Mouse (Mus musculus): ENCODE data around the gene Serpinb6a. TPM values are rescaled to one million over a fixed set of nuclear protein-coding genes. Genes with fewer than 3 reads are reported as not detected.

Serpinb6a gene
- polyA plus RNA-seq, 1 experiment from 2014 or later: 45.1 TPM

DNA sequence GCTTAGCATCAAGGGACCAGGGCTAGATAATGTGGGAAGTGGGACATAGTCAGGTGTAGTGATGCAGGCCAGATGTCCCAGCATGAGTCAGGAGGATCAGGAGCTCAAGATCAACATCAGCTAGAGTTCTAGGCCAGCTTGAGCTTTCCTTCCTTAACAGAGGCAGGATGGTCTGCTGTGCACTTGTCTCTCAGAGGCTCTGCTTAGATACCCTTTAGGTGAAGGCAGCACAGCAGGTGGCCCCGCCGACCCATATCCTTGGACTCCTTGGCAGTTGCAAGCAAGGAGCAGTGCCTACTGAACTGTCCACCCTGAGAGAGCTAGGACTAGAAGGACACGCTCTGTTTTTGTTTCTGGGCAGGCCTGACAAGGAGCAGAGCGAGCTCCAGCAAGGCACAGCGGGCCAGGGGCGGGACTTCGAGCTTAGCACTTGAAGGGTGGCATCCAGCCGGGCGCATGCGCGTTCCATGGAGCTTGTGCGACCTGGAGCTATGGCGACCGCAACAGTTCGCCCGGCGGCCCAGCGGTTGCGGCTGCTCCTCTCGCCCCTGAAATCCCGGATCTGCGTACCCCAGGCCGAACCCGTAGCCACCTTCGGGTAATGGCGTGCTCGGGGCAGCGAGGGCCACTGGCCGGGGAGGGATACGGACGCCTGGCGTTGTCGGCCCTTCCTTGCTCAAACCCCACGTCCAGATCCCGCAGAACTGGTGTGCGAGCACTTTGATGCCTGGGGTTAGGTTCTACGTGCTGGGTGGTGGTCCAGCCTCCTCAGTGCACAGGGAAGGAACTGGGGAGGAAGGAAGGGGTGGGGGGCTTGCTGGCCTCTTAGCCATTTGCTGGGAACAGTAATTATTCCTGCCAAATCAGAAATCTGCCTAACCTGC lies 34.8 kb upstream of the Serpinb6a start, which contains the start of gene Bphl:
TSS of gene Bphl (plus strand) at position 426 of the 884 bp plus-strand sequence.
- peaks cover 23% of the 10 kb centered on the region for H3K4me1 ChIP-seq (replicated peaks)
- peak; percentile 96 for ATAC-seq (ENCODE audit: low read depth)
- no peaks in the 10 kb centered on the region for H3K27me3 ChIP-seq
- H3K4me3 ChIP-seq: peak within 1 kb of the TSS; percentile 71
- peak within 1 kb of the TSS; percentile 68 for H3K4me2 ChIP-seq
- peak within 1 kb of the TSS; percentile 86 for H3K9ac ChIP-seq
- H3K36me3 ChIP-seq: peaks cover 16% of the 10 kb centered on the region
- peak within 1 kb of the TSS; percentile 88 for H3K27ac ChIP-seq (replicated peaks)
- under 1% methylated on average over 37 of the region's 37 CpGs for WGBS
- 0 out of 2 replicates have a peak, but pooled peaks cover 4% of the 10 kb centered on the region for H3K9me3 ChIP-seq

DNA sequence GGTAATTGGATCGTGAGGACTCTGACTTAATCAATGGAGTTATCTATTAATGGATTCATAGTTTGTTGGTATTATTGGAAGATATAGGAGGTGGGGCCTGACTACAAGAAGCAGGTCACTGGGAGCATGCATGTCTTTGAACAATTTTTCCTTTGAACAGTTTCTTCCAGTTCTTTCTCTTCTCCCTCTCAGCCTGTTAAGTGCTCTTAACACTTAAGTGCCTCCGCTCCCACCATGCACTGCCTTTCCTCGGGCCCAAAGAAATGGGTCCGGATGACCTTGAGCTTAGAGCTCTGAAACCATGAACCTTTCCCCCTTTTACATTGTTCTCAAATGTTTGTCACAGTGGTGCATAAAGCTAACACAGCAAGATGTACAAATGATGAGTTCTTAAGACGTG lies 34.1 kb upstream of the Serpinb6a start:
- 80% methylated on average over 5 of the region's 5 CpGs for WGBS
- Histone ChIP-seq H3K36me3 (peaks cover 17% of the 10 kb centered on the region), H3K4me1 (replicated peaks) (peaks cover 21% of the 10 kb centered on the region), H3K9ac (peak overlapping the region; percentile 86), H3K27me3 (no peaks in the 10 kb centered on the region), H3K27ac (replicated peaks) (peak overlapping the region; percentile 88), H3K4me2 (no peak overlapping the region; the same call in 1 of the 2 replicates), H3K4me3 (0 out of 2 replicates have a peak overlapping the region, but pooled peaks have one; percentile 71), H3K9me3 (0 out of 2 replicates have a peak, but pooled peaks cover 4% of the 10 kb centered on the region)
- peak; percentile 4 for ATAC-seq (ENCODE audit: low read depth)

DNA sequence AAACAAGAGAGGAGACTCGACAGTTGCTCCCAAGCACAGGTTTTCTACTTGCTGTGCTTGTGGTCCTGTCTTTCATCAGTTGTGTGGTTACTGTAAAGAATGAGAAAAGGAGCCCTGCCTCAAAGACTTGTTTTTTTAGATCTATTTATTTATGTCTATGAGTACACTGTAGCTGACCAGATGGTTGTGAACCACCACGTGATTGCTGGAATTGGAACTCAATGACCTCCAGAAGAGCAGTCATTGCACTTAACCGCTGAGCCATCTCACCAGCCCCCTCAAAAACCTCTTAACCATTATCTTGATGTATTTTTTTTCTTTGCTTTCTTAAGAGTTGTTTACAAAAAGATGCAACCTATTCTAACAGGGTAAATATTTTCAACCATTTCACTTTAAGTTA lies 32.8 kb upstream of the Serpinb6a start:
- H3K9me3 ChIP-seq: 0 out of 2 replicates have a peak, but pooled peaks cover 4% of the 10 kb centered on the region

DNA sequence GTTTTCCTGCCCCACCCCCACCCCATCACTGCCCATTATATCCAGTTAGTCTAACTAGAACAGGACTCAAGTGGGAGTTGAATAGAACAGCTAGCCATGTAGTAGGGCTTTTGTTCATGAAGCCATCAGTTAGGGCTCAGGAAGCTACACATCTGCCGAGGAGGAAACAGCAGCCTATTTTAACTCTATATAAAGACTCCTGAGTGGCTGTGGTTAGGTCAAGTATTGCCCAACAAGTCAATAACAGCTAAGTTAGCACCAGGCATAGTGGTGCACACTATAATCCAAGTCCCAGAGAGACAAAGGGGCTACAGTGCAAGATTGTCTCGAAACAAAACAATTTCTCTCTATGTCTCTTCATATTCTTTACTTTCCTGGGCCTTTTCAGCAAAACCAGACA lies 29.4 kb upstream of the Serpinb6a start:
- no peaks in the 10 kb centered on the region for H3K9me3 ChIP-seq
- H3K9ac ChIP-seq: no peak overlapping the region
- H3K36me3 ChIP-seq: peaks cover 42% of the 10 kb centered on the region
- no peak overlapping the region for H3K4me3 ChIP-seq
- no peak overlapping the region for H3K27ac ChIP-seq (replicated peaks)
- no peak for ATAC-seq (ENCODE audit: low read depth)
- H3K27me3 ChIP-seq: no peaks in the 10 kb centered on the region
- peaks cover 4% of the 10 kb centered on the region for H3K4me1 ChIP-seq (replicated peaks)
- no peak overlapping the region for H3K4me2 ChIP-seq
- 62% methylated on average over 2 of the region's 2 CpGs for WGBS

More for the DNA sequence above, 32.8 kb upstream of the Serpinb6a start:
- H3K4me1 ChIP-seq (replicated peaks): peaks cover 21% of the 10 kb centered on the region
- 88% methylated on average over 3 of the region's 3 CpGs for WGBS
- H3K4me3 ChIP-seq: no peak overlapping the region
- H3K4me2 ChIP-seq: no peak overlapping the region
- H3K9ac ChIP-seq: no peak overlapping the region
- H3K27me3 ChIP-seq: no peaks in the 10 kb centered on the region
- no peak for ATAC-seq (ENCODE audit: low read depth)
- peaks cover 27% of the 10 kb centered on the region for H3K36me3 ChIP-seq
- no peak overlapping the region for H3K27ac ChIP-seq (replicated peaks)

DNA sequence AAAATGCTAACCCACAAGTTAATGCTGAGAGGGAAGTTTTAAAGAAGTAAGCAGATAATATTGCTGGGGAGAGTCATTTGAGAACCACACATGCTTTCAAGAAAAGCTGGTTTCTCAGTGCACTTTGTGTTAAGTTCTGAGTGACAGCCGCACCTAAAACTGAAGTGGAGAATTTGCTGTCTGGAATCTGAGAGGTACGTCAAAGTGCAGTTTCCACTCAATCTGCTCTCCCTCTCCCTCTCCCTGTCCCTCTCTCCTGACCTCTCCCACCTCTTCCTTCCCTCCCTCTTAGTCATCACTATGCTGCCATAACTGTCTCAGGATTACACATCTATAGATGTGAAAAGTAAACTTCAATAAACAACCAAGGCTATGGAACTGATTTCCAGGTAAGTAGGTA lies 19.4 kb upstream of the Serpinb6a start:
- Histone ChIP-seq H3K27me3 (no peaks in the 10 kb centered on the region), H3K36me3 (peaks cover 49% of the 10 kb centered on the region), H3K9ac (no peak overlapping the region), H3K27ac (replicated peaks) (no peak overlapping the region), H3K4me1 (replicated peaks) (no peaks in the 10 kb centered on the region), H3K4me2 (no peak overlapping the region), H3K4me3 (no peak overlapping the region), H3K9me3 (no peaks in the 10 kb centered on the region)
- WGBS: 89% methylated on average over 2 of the region's 2 CpGs
- ATAC-seq (ENCODE audit: low read depth): no peak

DNA sequence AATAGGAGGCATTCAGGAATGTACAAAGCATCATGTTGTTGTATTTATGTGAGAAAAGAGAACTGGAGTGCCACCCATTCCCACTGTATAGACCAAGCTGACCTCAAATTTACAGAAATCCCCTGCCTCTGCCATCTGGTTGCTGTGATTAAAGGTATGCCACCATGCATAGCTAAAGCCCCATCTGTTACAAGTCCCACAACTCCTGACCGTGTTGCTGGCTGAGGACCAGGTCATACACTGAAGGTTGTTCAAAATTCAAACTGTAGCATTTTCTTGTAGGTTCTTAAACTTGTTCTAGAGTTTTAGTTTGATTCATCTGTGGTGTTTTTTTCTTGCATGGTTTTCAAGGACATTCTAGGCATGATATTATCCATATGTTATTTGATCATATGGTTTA lies 15.9 kb upstream of the Serpinb6a start:
- no peaks in the 10 kb centered on the region for H3K27me3 ChIP-seq
- H3K27ac ChIP-seq (replicated peaks): no peak overlapping the region
- no peaks in the 10 kb centered on the region for H3K4me1 ChIP-seq (replicated peaks)
- H3K36me3 ChIP-seq: peaks cover 77% of the 10 kb centered on the region
- H3K4me2 ChIP-seq: no peak overlapping the region
- no peaks in the 10 kb centered on the region for H3K9me3 ChIP-seq
- H3K9ac ChIP-seq: no peak overlapping the region
- no peak overlapping the region for H3K4me3 ChIP-seq
- ATAC-seq (ENCODE audit: low read depth): no peak
- WGBS: 87% methylated on average over 1 of the region's 1 CpGs

DNA sequence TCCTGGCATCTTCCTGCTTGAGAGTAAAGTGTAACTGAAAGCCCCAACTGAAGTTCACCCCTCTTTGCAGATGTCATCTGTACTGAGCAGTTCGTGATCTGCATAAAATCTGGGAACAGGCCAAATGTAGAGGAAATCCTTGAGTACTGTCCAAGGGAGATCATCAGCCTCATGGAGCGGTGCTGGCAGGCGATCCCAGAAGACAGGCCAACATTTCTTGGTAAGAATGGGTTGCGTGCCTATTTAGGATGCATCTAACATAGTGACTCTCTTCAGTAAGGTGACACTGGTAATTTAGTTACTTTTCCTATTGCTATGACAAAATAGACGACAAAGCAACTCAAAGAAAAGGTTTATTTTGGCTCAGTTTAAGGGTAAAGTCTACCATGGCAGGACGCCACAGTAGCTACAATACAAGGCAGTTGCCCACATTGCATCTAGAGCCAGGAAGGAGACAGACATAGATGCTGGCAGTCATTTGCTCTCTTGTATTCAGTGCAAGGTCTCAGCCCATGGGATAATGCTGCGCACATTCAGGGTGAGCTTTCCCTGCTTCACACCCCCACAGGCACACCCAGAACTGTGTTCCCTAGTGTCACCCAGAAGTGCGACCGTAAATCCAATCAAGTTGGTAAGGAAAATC lies 14.5 kb upstream of the Serpinb6a start:
- no peak overlapping the region for H3K4me2 ChIP-seq
- no peaks in the 10 kb centered on the region for H3K27me3 ChIP-seq
- no peaks in the 10 kb centered on the region for H3K4me1 ChIP-seq (replicated peaks)
- H3K9me3 ChIP-seq: no peaks in the 10 kb centered on the region
- no peak overlapping the region for H3K27ac ChIP-seq (replicated peaks)
- H3K9ac ChIP-seq: no peak overlapping the region
- WGBS: 94% methylated on average over 9 of the region's 9 CpGs
- H3K36me3 ChIP-seq: peaks cover 68% of the 10 kb centered on the region
- no peak for ATAC-seq (ENCODE audit: low read depth)
- no peak overlapping the region for H3K4me3 ChIP-seq

DNA sequence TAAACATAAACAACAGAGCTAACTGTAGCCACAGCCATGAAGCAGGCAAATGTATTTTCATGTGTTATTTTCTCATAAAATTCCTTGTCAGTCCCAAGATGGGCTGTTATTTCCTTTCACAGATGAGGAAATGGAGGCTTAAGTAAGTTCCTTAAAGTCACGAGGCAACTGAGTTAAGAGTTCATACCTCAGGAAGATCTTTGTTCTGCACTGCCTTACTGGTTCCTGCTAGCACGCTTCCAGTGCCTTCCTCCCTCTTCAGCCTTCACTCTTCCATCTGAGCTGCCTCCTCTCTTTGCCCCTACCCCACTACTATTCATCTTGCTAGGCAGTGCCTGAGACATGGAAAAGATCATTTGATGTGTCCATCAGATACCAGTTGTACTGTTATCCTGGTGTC lies 4.6 kb upstream of the Serpinb6a start:
- Histone ChIP-seq H3K9me3 (no peaks in the 10 kb centered on the region), H3K4me3 (no peak overlapping the region), H3K36me3 (peaks cover 18% of the 10 kb centered on the region), H3K27ac (replicated peaks) (no peak overlapping the region), H3K27me3 (no peaks in the 10 kb centered on the region), H3K4me2 (no peak overlapping the region), H3K9ac (no peak overlapping the region), H3K4me1 (replicated peaks) (peaks cover 5% of the 10 kb centered on the region)
- 67% methylated on average over 2 of the region's 2 CpGs for WGBS
- no peak for ATAC-seq (ENCODE audit: low read depth)

DNA sequence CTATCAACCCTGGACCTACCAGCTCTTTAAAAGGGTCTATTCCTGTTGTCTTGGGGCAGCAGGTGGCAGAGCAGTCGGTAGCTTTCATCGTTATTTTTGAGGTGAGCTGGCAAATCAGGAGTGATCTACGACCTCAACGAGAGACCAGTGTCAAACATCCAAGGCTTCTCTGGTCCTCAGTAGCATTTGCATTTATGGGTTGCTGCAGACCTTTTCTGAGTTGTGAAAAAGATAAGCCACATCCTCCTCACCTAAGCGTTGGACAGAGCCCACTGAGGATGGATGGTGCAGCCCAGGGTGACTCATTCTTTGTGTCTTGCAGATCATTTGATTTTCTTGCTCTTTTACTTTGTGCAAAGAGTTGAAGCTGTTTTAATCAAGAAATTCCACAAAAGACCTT lies 464 bp upstream of the Serpinb6a start:
- Histone ChIP-seq H3K9ac (peak overlapping the region; percentile 84), H3K36me3 (no peaks in the 10 kb centered on the region), H3K4me2 (peak overlapping the region; percentile 71), H3K4me1 (replicated peaks) (peaks cover 19% of the 10 kb centered on the region), H3K27me3 (no peaks in the 10 kb centered on the region), H3K4me3 (peak overlapping the region; percentile 95), H3K9me3 (no peaks in the 10 kb centered on the region), H3K27ac (replicated peaks) (peak overlapping the region; percentile 92)
- peak; percentile 10; the same call in 1 of the 2 replicates for ATAC-seq (ENCODE audit: low read depth)
- 10% methylated on average over 5 of the region's 5 CpGs for WGBS

DNA sequence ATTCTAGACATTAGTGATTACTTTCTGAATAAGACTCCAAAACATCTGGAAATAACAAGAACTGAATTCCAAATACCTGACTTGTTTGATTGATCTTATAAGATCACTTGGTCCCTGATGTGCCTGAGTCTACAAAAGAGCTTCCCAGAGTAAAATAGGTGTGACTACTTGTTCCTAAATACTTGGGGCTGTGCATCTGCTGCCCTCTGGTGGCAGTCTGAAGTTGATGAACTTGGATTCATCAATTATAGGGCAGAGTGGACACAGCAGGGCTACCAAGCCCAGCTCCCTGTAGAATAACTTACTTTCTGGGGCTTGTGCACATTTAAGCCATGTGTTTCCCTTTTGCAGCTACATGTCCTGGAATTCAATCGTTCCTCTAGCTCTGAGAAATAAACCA lies 7.4 kb downstream of the Serpinb6a start:
- Histone ChIP-seq H3K9me3 (no peaks in the 10 kb centered on the region), H3K36me3 (0 out of 2 replicates have a peak, but pooled peaks cover 4% of the 10 kb centered on the region), H3K4me3 (no peak overlapping the region), H3K4me2 (no peak overlapping the region), H3K27me3 (no peaks in the 10 kb centered on the region), H3K4me1 (replicated peaks) (no peaks in the 10 kb centered on the region), H3K9ac (no peak overlapping the region), H3K27ac (replicated peaks) (no peak overlapping the region)
- 20% methylated on average over 1 of the region's 1 CpGs for WGBS
- 0 out of 2 replicates have a peak, but pooled peaks have one; percentile 23 for ATAC-seq (ENCODE audit: low read depth)

DNA sequence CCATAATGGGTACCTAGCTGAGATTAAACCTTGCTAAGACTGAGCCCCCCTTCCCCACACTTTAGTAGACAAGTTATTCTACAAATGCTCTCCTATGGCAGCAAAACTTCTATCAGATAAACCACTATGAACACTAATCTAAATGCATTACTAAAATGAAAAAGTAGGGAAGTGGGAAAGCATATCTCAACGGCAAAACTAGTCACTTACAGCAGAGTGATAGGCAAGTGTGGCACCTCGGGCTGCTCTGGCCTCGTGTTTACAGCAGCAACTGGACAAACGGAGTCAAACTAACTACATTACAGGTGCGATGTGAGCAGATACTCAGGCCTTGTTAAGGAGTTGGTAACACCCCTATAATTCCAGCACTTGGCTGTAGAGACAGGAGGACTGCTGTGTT lies 13.0 kb downstream of the Serpinb6a start:
- WGBS: 88% methylated on average over 5 of the region's 5 CpGs
- ATAC-seq (ENCODE audit: low read depth): no peak

DNA sequence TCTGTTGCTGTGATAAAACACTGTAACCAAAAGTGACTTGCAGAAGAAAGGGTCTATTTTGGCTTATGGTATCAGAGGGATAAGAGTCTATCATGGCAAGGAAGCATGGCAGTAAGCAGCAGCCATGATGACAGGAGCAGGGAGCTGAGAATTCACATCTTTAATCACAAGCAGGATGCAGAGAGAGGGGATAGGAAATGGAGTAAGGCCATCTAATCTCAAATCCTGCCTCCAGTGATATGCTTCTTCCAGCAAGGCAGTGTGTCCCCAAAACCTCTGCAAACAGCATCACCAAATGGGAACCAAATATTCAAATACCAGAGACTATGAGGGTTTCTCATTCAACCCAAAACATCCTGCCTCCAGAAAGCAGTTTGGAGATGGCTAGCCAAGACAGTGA lies 36.0 kb downstream of the Serpinb6a start:
- no peak overlapping the region for H3K4me3 ChIP-seq
- no peaks in the 10 kb centered on the region for H3K36me3 ChIP-seq
- H3K27ac ChIP-seq (replicated peaks): no peak overlapping the region
- H3K27me3 ChIP-seq: no peaks in the 10 kb centered on the region
- H3K9ac ChIP-seq: no peak overlapping the region
- ATAC-seq (ENCODE audit: low read depth): no peak
- peaks cover 11% of the 10 kb centered on the region for H3K4me1 ChIP-seq (replicated peaks)
- H3K9me3 ChIP-seq: no peaks in the 10 kb centered on the region
- H3K4me2 ChIP-seq: no peak overlapping the region

More for the DNA sequence above, 13.0 kb downstream of the Serpinb6a start:
- H3K9me3 ChIP-seq: no peaks in the 10 kb centered on the region
- no peak overlapping the region for H3K4me3 ChIP-seq
- no peak overlapping the region for H3K27ac ChIP-seq (replicated peaks)
- no peaks in the 10 kb centered on the region for H3K4me1 ChIP-seq (replicated peaks)
- 0 out of 2 replicates have a peak, but pooled peaks cover 12% of the 10 kb centered on the region for H3K36me3 ChIP-seq
- no peak overlapping the region for H3K9ac ChIP-seq
- H3K4me2 ChIP-seq: no peak overlapping the region
- H3K27me3 ChIP-seq: no peaks in the 10 kb centered on the region

All from neural tube, embryonic 13.5 days (tissue).